Mouse (Mus musculus): ENCODE measurements around the gene Ndufc2. TPM values are rescaled to one million over a fixed set of nuclear protein-coding genes. Genes with fewer than 3 reads are reported as not detected.

The Ndufc2 gene
- polyA plus RNA-seq, 1 experiment from 2014 or later: 535 TPM

DNA sequence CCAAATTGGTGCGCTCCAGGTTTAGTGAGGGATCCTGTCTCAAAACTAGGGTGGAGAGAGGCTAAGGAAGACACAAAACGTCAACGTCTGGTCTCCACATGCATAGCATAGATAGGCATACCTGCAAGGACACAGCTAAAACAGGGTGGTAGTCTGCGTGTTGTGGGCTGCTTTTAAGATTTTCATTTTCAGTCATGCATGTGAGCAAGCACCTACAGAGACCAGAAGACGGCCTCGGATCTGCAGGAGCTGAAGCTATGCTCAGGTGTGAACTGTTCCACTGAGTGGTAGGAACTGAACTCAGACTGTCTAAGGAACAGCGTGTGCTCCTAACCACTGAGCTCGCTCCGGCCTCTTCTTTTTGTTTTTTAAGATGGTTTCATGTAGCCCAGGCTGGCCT is 24.7 kb upstream of the Ndufc2 start:
- Histone ChIP-seq H3K4me1 (ENCODE audit: insufficient read depth, low read depth, low read length) (peaks cover 4% of the 10 kb centered on the region; the same call in 1 of the 2 replicates), H3K27me3 (replicated peaks; ENCODE audit: insufficient read depth, low read length) (no peaks in the 10 kb centered on the region), H3K9me3 (ENCODE audit: low read length) (no peaks in the 10 kb centered on the region), H3K9ac (replicated peaks; ENCODE audit: low read depth) (no peak overlapping the region), H3K27ac (ENCODE audit: low read length) (no peak overlapping the region), H3K36me3 (ENCODE audit: insufficient read depth, low read length) (peaks cover 4% of the 10 kb centered on the region; the same call in 1 of the 2 replicates), H3K4me3 (ENCODE audit: low read depth, low read length) (no peak overlapping the region), H3K4me2 (replicated peaks; ENCODE audit: low read depth, low read length) (no peak overlapping the region)
- ATAC-seq: no peak
- DNase-seq (ENCODE audit: low spot score): no peak
- WGBS: 93% methylated on average over 9 of the region's 9 CpGs
- TF ChIP-seq EP300 (IDR thresholded peaks at IDR 0.05) (no peak), CTCF (IDR thresholded peaks at IDR 0.05) (no peak)

DNA sequence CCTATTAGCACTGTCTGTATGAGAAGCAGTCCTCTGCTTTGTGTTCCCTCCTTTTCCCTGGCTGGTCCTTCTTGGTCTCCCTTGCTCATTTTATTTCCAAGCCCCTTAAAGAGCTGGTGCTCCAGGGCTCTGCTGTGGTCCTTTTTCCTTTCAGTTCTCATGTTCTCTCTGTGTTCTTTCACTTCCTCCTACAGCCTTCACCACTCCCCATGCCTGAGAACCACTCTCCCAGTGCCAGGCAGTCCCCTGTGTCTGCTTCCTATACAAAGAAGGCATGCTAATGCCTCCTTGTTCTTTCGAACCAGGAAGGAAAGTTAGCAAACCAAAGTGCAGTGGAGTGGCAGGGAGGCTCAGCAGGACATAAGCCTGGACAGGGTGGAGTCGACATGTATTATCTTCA is 23.9 kb upstream of the Ndufc2 start:
- Histone ChIP-seq H3K27ac (ENCODE audit: low read length) (no peak overlapping the region), H3K27me3 (replicated peaks; ENCODE audit: insufficient read depth, low read length) (no peaks in the 10 kb centered on the region), H3K4me2 (replicated peaks; ENCODE audit: low read depth, low read length) (no peak overlapping the region), H3K9me3 (ENCODE audit: low read length) (no peaks in the 10 kb centered on the region), H3K4me3 (ENCODE audit: low read depth, low read length) (no peak overlapping the region), H3K36me3 (ENCODE audit: insufficient read depth, low read length) (peaks cover 4% of the 10 kb centered on the region; the same call in 1 of the 2 replicates), H3K9ac (replicated peaks; ENCODE audit: low read depth) (no peak overlapping the region), H3K4me1 (ENCODE audit: insufficient read depth, low read depth, low read length) (peaks cover 4% of the 10 kb centered on the region; the same call in 1 of the 2 replicates)
- 82% methylated on average over 2 of the region's 2 CpGs for WGBS
- no peak for DNase-seq (ENCODE audit: low spot score)
- no peak for TF ChIP-seq CTCF (IDR thresholded peaks at IDR 0.05)
- ATAC-seq: no peak

DNA sequence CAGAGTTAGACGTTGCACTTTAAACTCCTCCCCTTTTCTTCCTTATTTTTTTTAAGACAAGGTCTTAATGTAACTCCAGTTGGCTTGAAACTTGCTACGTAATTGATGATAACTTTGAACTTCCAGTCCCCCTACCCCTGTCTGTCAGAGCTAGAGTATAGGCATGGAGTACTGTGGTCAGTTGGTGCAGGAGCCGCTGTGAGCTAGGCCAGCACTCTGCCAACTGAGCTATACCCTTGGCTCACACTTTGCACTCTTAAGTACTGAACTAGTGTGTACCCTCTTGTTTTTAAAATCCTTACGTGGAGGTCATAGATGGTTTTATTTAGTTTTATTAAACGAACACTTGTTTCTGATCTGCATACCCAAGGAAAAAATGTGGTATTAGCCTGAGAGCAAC is 20.5 kb upstream of the Ndufc2 start:
- H3K9me3 ChIP-seq (ENCODE audit: low read length): no peaks in the 10 kb centered on the region
- H3K36me3 ChIP-seq (ENCODE audit: insufficient read depth, low read length): peaks cover 9% of the 10 kb centered on the region; the same call in 1 of the 2 replicates
- TF ChIP-seq EP300 (IDR thresholded peaks at IDR 0.05): no peak
- no peak for TF ChIP-seq CTCF (IDR thresholded peaks at IDR 0.05)
- no peak overlapping the region for H3K27ac ChIP-seq (ENCODE audit: low read length)
- DNase-seq (ENCODE audit: low spot score): no peak
- no peak overlapping the region for H3K9ac ChIP-seq (replicated peaks; ENCODE audit: low read depth)
- ATAC-seq: no peak
- no peaks in the 10 kb centered on the region for H3K27me3 ChIP-seq (replicated peaks; ENCODE audit: insufficient read depth, low read length)
- no peak overlapping the region for H3K4me3 ChIP-seq (ENCODE audit: low read depth, low read length)
- H3K4me2 ChIP-seq (replicated peaks; ENCODE audit: low read depth, low read length): no peak overlapping the region
- 89% methylated on average over 5 of the region's 5 CpGs for WGBS
- no peaks in the 10 kb centered on the region for H3K4me1 ChIP-seq (ENCODE audit: insufficient read depth, low read depth, low read length)

- Histone ChIP-seq H3K9ac (replicated peaks; ENCODE audit: low read depth) (no peak overlapping the region), H3K27me3 (replicated peaks; ENCODE audit: insufficient read depth, low read length) (no peaks in the 10 kb centered on the region), H3K4me1 (ENCODE audit: insufficient read depth, low read depth, low read length) (no peaks in the 10 kb centered on the region), H3K9me3 (ENCODE audit: low read length) (no peaks in the 10 kb centered on the region), H3K4me2 (replicated peaks; ENCODE audit: low read depth, low read length) (no peak overlapping the region), H3K27ac (ENCODE audit: low read length) (no peak overlapping the region), H3K36me3 (ENCODE audit: insufficient read depth, low read length) (peaks cover 9% of the 10 kb centered on the region; the same call in 1 of the 2 replicates), H3K4me3 (ENCODE audit: low read depth, low read length) (no peak overlapping the region)
- no peak for TF ChIP-seq EP300 (IDR thresholded peaks at IDR 0.05)
- no peak for TF ChIP-seq CTCF (IDR thresholded peaks at IDR 0.05)
- WGBS: 95% methylated on average over 5 of the region's 5 CpGs
- ATAC-seq (no peak), DNase-seq (ENCODE audit: low spot score) (no peak)
These were observed 19.2 kb upstream of the Ndufc2 start for GRCm38 (mm10) chr7:97380500-97381123.

DNA sequence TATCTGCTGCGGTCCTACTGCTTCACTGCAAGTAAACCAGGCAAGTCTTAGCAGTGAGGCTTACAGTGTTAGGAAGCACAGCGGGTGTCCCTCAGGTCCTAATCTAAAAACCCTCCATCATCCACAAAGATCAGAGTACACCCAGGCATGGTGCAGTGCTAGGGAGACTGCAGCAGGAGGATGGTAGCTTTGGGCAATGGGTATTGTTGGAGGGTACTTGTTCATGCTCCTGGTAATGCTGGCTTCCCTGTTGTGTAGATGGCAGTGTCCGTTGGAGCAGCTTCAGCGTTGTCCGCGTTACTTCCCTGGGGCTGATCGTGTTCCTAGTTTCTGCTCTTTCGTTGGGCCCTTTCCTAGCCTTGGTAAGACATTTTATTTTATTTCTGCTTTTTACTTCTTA is 17.1 kb upstream of the Ndufc2 start:
- Histone ChIP-seq H3K36me3 (ENCODE audit: insufficient read depth, low read length) (peaks cover 9% of the 10 kb centered on the region; the same call in 1 of the 2 replicates), H3K27me3 (replicated peaks; ENCODE audit: insufficient read depth, low read length) (no peaks in the 10 kb centered on the region), H3K9me3 (ENCODE audit: low read length) (no peaks in the 10 kb centered on the region), H3K4me3 (ENCODE audit: low read depth, low read length) (no peak overlapping the region), H3K9ac (replicated peaks; ENCODE audit: low read depth) (no peak overlapping the region), H3K27ac (ENCODE audit: low read length) (no peak overlapping the region), H3K4me2 (replicated peaks; ENCODE audit: low read depth, low read length) (no peak overlapping the region), H3K4me1 (ENCODE audit: insufficient read depth, low read depth, low read length) (no peaks in the 10 kb centered on the region)
- TF ChIP-seq EP300 (IDR thresholded peaks at IDR 0.05): no peak
- TF ChIP-seq CTCF (IDR thresholded peaks at IDR 0.05): no peak
- 97% methylated on average over 8 of the region's 8 CpGs for WGBS
- DNase-seq (ENCODE audit: low spot score): no peak
- ATAC-seq: no peak

GRCm38 (mm10) chr7:97383496-97384132 is 16.2 kb upstream of the Ndufc2 start:
- Histone ChIP-seq H3K9me3 (ENCODE audit: low read length) (no peaks in the 10 kb centered on the region), H3K36me3 (ENCODE audit: insufficient read depth, low read length) (peaks cover 5% of the 10 kb centered on the region; the same call in 1 of the 2 replicates), H3K9ac (replicated peaks; ENCODE audit: low read depth) (no peak overlapping the region), H3K27me3 (replicated peaks; ENCODE audit: insufficient read depth, low read length) (no peaks in the 10 kb centered on the region), H3K4me2 (replicated peaks; ENCODE audit: low read depth, low read length) (no peak overlapping the region), H3K27ac (ENCODE audit: low read length) (no peak overlapping the region), H3K4me1 (ENCODE audit: insufficient read depth, low read depth, low read length) (no peaks in the 10 kb centered on the region), H3K4me3 (ENCODE audit: low read depth, low read length) (no peak overlapping the region)
- DNase-seq (ENCODE audit: low spot score): no peak
- TF ChIP-seq CTCF (IDR thresholded peaks at IDR 0.05) (no peak), EP300 (IDR thresholded peaks at IDR 0.05) (no peak)
- ATAC-seq: no peak
- 86% methylated on average over 10 of the region's 10 CpGs for WGBS

Data from lung, postnatal 0 days (tissue).